Mouse (Mus musculus) WW6 (cell line): ENCODE measurements at regions not wholly inside any gene's neighbourhood (a gene's known extent, or its start where the extent isn't known, plus 50 kb on each side); places are given as distances from the start of the nearest gene placed in this dataset.
A peak's percentile ranks its signal among the peaks of the same experiment; 100 is the strongest.
"Not testable (repeated sequence)": the region's sequence is repeated elsewhere in the genome, so short reads cannot be mapped to it uniquely, and the experiment has no call there.

Experiments used
- DNase-seq: peaks from one replicate; pipeline ENCODE4 v3.0.0-alpha.2; 2013; ENCODE audit warnings: low read depth, low spot score

DNA sequence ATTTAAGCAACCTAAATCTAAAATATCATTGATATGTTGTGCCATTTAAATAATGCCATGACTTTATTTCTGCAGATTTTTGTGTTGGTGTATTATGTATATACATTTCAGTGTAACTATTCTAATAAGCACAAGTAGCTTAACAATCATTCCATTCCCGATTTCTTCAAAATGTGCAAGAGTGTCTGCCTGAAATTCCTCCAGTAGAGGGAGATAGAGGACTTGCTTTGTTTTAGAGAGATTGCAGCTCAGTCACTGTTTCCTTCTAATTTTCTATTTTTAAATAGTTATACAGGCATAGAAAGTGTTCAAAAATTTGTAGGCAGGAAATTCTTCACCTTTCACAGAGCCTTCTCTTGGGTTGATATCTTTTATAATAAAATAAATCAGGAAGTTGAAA, 498.0 kb upstream of the Tacstd2 start:
- DNase-seq: not testable (repeated sequence)

DNA sequence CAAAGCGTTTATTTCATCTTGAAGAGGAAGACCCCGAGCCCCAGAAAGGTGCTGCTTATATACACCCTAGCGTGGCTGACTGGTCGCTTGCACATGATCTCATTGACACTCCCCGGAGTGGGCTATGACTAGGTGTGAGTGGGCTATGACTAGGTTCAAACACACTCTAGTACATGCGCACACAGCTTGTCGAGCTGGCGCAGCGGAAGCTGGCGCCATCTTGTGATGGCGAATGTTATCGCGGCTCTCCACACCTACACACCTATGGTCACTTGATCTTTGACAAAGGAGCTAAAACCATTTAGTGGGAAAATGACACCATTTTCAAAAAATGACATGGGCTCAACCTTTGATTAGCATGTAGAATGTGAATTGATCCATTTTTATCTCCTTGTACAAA, 495.1 kb upstream of the Tacstd2 start:
- peak; percentile 9 for DNase-seq
